Mouse (Mus musculus): ENCODE results near the gene Aak1. TPM values are rescaled to one million over a fixed set of nuclear protein-coding genes. Genes with fewer than 3 reads are reported as not detected.
A peak's percentile ranks its signal among the peaks of the same experiment; 100 is the strongest.

The Aak1 gene
- polyA plus RNA-seq, 1 experiment from 2014 or later, result 43.9 TPM

DNA sequence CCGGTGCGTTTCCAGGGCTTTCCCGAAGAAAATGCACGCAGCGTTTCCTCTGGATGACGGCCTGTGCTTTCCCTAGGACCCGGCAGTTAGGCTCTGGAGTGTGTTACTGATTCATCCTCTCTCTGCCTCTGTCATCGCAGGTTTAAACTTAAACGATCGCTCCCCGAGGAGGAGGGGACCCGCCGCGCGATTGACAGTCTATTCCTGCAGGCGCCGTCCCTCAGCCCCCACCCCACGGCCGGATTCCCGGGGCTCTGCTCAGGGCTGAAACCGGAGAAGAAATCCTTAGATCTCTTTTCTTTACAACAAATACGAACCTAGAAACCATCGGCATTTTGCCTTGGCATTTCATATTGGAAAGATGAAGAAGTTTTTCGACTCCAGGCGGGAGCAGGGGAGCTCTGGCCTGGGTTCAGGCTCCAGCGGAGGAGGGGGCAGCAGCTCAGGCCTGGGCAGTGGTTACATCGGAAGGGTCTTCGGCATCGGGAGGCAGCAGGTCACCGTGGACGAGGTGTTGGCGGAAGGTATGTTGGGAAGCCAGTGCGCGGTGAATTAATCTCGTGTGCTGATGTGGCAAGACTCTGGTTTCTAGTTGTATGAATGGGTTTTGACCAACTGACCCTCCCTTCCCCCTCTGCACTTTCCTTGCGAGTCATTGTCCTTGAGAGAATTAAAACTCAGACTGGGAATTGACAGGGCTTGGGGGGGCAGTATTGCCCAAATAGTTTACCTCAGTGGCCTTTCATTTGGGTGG lies 552 bp downstream of the Aak1 start:
- no peaks in the 10 kb centered on the region for H3K9me3 ChIP-seq (ENCODE audit: control insufficient read depth, low read length)
- ATAC-seq (ENCODE audit: low FRiP score, low TSS enrichment) (no peak; the same call in none of the 2 replicates), DNase-seq (peak; percentile 70)
- peak overlapping the region; percentile 88 for H3K4me2 ChIP-seq (ENCODE audit: low read length)
- H3K27me3 ChIP-seq (ENCODE audit: control insufficient read depth, insufficient read depth, low read length), result no peaks in the 10 kb centered on the region
- peaks cover 40% of the 10 kb centered on the region for H3K4me1 ChIP-seq (ENCODE audit: control insufficient read depth, insufficient read depth, low read length)
- H3K27ac ChIP-seq (replicated peaks; ENCODE audit: low read depth, low read length), result peak overlapping the region; percentile 97
- H3K9ac ChIP-seq (replicated peaks; ENCODE audit: low read length), result peak overlapping the region; percentile 80
- peak overlapping the region; percentile 81 for H3K4me3 ChIP-seq (replicated peaks; ENCODE audit: low read depth, low read length)
- WGBS, result under 1% methylated on average over 36 of the region's 36 CpGs
- H3K36me3 ChIP-seq (ENCODE audit: control insufficient read depth, insufficient read depth, low read length), result no peaks in the 10 kb centered on the region

GRCm38 (mm10) chr6:86850588-86850987 lies 1.3 kb downstream of the Aak1 start:
- 0 out of 2 replicates have a peak, but pooled peaks cover 3% of the 10 kb centered on the region for H3K36me3 ChIP-seq (ENCODE audit: control insufficient read depth, insufficient read depth, low read length)
- WGBS, result 22% methylated on average over 4 of the region's 4 CpGs
- peak overlapping the region; percentile 80 for H3K9ac ChIP-seq (replicated peaks; ENCODE audit: low read length)
- H3K27me3 ChIP-seq (ENCODE audit: control insufficient read depth, insufficient read depth, low read length), result no peaks in the 10 kb centered on the region
- no peak overlapping the region for H3K27ac ChIP-seq (replicated peaks; ENCODE audit: low read depth, low read length)
- no peaks in the 10 kb centered on the region for H3K9me3 ChIP-seq (ENCODE audit: control insufficient read depth, low read length)
- ATAC-seq (ENCODE audit: low FRiP score, low TSS enrichment) (no peak), DNase-seq (peak; percentile 5)
- H3K4me3 ChIP-seq (replicated peaks; ENCODE audit: low read depth, low read length), result peak overlapping the region; percentile 81
- peaks cover 40% of the 10 kb centered on the region for H3K4me1 ChIP-seq (ENCODE audit: control insufficient read depth, insufficient read depth, low read length)
- H3K4me2 ChIP-seq (ENCODE audit: low read length), result peak overlapping the region; percentile 88

DNA sequence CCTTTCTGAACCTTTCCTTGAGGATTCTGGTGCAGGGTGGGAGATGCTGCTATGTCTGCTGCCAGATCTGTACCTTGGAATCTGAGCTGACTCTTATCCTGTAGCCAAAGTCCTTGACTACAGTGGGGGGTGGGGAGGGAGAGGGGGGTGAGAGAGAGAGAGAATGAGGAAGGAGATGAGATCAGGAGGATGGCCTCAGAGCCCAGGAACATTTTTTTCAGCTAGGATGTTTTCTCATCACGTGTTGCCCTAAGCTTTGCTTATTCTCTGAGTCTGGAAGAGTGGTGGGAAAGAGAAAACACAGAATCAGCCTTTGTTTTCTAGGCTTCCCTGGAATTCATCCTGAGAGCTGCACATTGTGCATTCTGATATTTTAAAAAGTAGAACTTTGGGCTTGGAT lies 2.2 kb downstream of the Aak1 start:
- Histone ChIP-seq H3K27me3 (ENCODE audit: control insufficient read depth, insufficient read depth, low read length) (no peaks in the 10 kb centered on the region), H3K9me3 (ENCODE audit: control insufficient read depth, low read length) (no peaks in the 10 kb centered on the region), H3K4me3 (replicated peaks; ENCODE audit: low read depth, low read length) (peak overlapping the region; percentile 81), H3K36me3 (ENCODE audit: control insufficient read depth, insufficient read depth, low read length) (0 out of 2 replicates have a peak, but pooled peaks cover 3% of the 10 kb centered on the region), H3K4me1 (ENCODE audit: control insufficient read depth, insufficient read depth, low read length) (peaks cover 40% of the 10 kb centered on the region), H3K4me2 (ENCODE audit: low read length) (peak overlapping the region; percentile 88), H3K9ac (replicated peaks; ENCODE audit: low read length) (peak overlapping the region; percentile 80; the same call in 1 of the 2 replicates), H3K27ac (replicated peaks; ENCODE audit: low read depth, low read length) (no peak overlapping the region)
- WGBS, result 15% methylated on average over 1 of the region's 1 CpGs
- ATAC-seq (ENCODE audit: low FRiP score, low TSS enrichment), result no peak
- peak; percentile 7 for DNase-seq

- no peak overlapping the region for H3K27ac ChIP-seq (replicated peaks; ENCODE audit: low read depth, low read length)
- H3K4me3 ChIP-seq (replicated peaks; ENCODE audit: low read depth, low read length), result no peak overlapping the region
- ATAC-seq (ENCODE audit: low FRiP score, low TSS enrichment), result no peak
- DNase-seq, result no peak
- 92% methylated on average over 3 of the region's 3 CpGs for WGBS
- H3K36me3 ChIP-seq (ENCODE audit: control insufficient read depth, insufficient read depth, low read length), result 0 out of 2 replicates have a peak, but pooled peaks cover 3% of the 10 kb centered on the region
- H3K27me3 ChIP-seq (ENCODE audit: control insufficient read depth, insufficient read depth, low read length), result no peaks in the 10 kb centered on the region
- H3K4me1 ChIP-seq (ENCODE audit: control insufficient read depth, insufficient read depth, low read length), result peaks cover 30% of the 10 kb centered on the region
- no peak overlapping the region for H3K9ac ChIP-seq (replicated peaks; ENCODE audit: low read length)
- no peaks in the 10 kb centered on the region for H3K9me3 ChIP-seq (ENCODE audit: control insufficient read depth, low read length)
- H3K4me2 ChIP-seq (ENCODE audit: low read length), result no peak overlapping the region
These were observed 4.6 kb downstream of the Aak1 start for GRCm38 (mm10) chr6:86853928-86854327.

- DNase-seq (no peak), ATAC-seq (ENCODE audit: low FRiP score, low TSS enrichment) (no peak)
- H3K4me2 ChIP-seq (ENCODE audit: low read length), result no peak overlapping the region
- 0 out of 2 replicates have a peak, but pooled peaks cover 3% of the 10 kb centered on the region for H3K36me3 ChIP-seq (ENCODE audit: control insufficient read depth, insufficient read depth, low read length)
- no peaks in the 10 kb centered on the region for H3K9me3 ChIP-seq (ENCODE audit: control insufficient read depth, low read length)
- no peak overlapping the region for H3K4me3 ChIP-seq (replicated peaks; ENCODE audit: low read depth, low read length)
- H3K27me3 ChIP-seq (ENCODE audit: control insufficient read depth, insufficient read depth, low read length), result no peaks in the 10 kb centered on the region
- WGBS, result 91% methylated on average over 4 of the region's 4 CpGs
- no peak overlapping the region for H3K27ac ChIP-seq (replicated peaks; ENCODE audit: low read depth, low read length)
- no peak overlapping the region for H3K9ac ChIP-seq (replicated peaks; ENCODE audit: low read length)
- H3K4me1 ChIP-seq (ENCODE audit: control insufficient read depth, insufficient read depth, low read length), result peaks cover 30% of the 10 kb centered on the region
These were observed 5.6 kb downstream of the Aak1 start for GRCm38 (mm10) chr6:86854941-86855340.

- ATAC-seq (ENCODE audit: low FRiP score, low TSS enrichment) (no peak), DNase-seq (no peak)
- Histone ChIP-seq H3K9me3 (ENCODE audit: control insufficient read depth, low read length) (no peaks in the 10 kb centered on the region), H3K4me3 (replicated peaks; ENCODE audit: low read depth, low read length) (no peak overlapping the region), H3K4me2 (ENCODE audit: low read length) (no peak overlapping the region), H3K9ac (replicated peaks; ENCODE audit: low read length) (no peak overlapping the region), H3K4me1 (ENCODE audit: control insufficient read depth, insufficient read depth, low read length) (0 out of 2 replicates have a peak, but pooled peaks cover 8% of the 10 kb centered on the region), H3K27me3 (ENCODE audit: control insufficient read depth, insufficient read depth, low read length) (no peaks in the 10 kb centered on the region), H3K27ac (replicated peaks; ENCODE audit: low read depth, low read length) (no peak overlapping the region), H3K36me3 (ENCODE audit: control insufficient read depth, insufficient read depth, low read length) (0 out of 2 replicates have a peak, but pooled peaks cover 3% of the 10 kb centered on the region)
- WGBS, result 90% methylated on average over 3 of the region's 3 CpGs
These were observed 9.3 kb downstream of the Aak1 start for GRCm38 (mm10) chr6:86858606-86859005.

- H3K4me3 ChIP-seq (replicated peaks; ENCODE audit: low read depth, low read length), result no peak overlapping the region
- H3K27me3 ChIP-seq (ENCODE audit: control insufficient read depth, insufficient read depth, low read length), result no peaks in the 10 kb centered on the region
- H3K9me3 ChIP-seq (ENCODE audit: control insufficient read depth, low read length), result no peaks in the 10 kb centered on the region
- H3K4me1 ChIP-seq (ENCODE audit: control insufficient read depth, insufficient read depth, low read length), result 0 out of 2 replicates have a peak, but pooled peaks cover 3% of the 10 kb centered on the region
- no peak for DNase-seq
- no peak for ATAC-seq (ENCODE audit: low FRiP score, low TSS enrichment)
- no peaks in the 10 kb centered on the region for H3K36me3 ChIP-seq (ENCODE audit: control insufficient read depth, insufficient read depth, low read length)
- 87% methylated on average over 9 of the region's 9 CpGs for WGBS
- H3K4me2 ChIP-seq (ENCODE audit: low read length), result no peak overlapping the region
- H3K9ac ChIP-seq (replicated peaks; ENCODE audit: low read length), result no peak overlapping the region
- H3K27ac ChIP-seq (replicated peaks; ENCODE audit: low read depth, low read length), result no peak overlapping the region
These were observed 11.6 kb downstream of the Aak1 start for GRCm38 (mm10) chr6:86860732-86861463.

DNA sequence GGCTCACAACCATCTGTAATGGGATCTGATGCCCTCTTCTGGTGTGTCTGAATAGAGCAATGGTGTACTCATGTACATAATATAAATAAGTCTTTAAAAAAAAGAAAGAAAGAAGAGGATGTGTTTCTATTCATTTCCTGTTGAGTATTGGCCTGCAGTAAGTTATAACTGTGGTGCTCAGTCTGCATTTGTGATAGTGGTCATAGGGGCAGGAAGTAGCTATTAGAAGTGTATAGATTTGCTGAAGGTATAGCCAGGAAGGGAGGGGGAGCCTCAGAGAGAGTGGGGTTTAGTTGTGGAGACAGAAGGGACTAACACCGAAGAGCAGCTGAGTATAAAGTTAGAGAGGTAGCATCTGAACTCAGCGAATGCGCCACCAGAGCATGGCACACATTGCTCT lies 15.0 kb downstream of the Aak1 start:
- WGBS, result 89% methylated on average over 3 of the region's 3 CpGs
- H3K27me3 ChIP-seq (ENCODE audit: control insufficient read depth, insufficient read depth, low read length), result no peaks in the 10 kb centered on the region
- ATAC-seq (ENCODE audit: low FRiP score, low TSS enrichment), result no peak
- no peak overlapping the region for H3K4me2 ChIP-seq (ENCODE audit: low read length)
- no peak overlapping the region for H3K9ac ChIP-seq (replicated peaks; ENCODE audit: low read length)
- no peaks in the 10 kb centered on the region for H3K36me3 ChIP-seq (ENCODE audit: control insufficient read depth, insufficient read depth, low read length)
- no peak overlapping the region for H3K27ac ChIP-seq (replicated peaks; ENCODE audit: low read depth, low read length)
- H3K4me3 ChIP-seq (replicated peaks; ENCODE audit: low read depth, low read length), result no peak overlapping the region
- no peak for DNase-seq
- 0 out of 2 replicates have a peak, but pooled peaks cover 3% of the 10 kb centered on the region for H3K4me1 ChIP-seq (ENCODE audit: control insufficient read depth, insufficient read depth, low read length)
- no peaks in the 10 kb centered on the region for H3K9me3 ChIP-seq (ENCODE audit: control insufficient read depth, low read length)
